Mouse (Mus musculus) E14TG2a.4 (cell line): ENCODE results near the gene Polr2g.

ENCODE experiments used
- CTCF ChIP-seq: conservative IDR thresholded peaks from 2 replicates; pipeline ENCODE4 v1.5.1; 2014; ENCODE audit warnings: low read length
- POU5F1 ChIP-seq: IDR thresholded peaks from 2 replicates; pipeline ENCODE4 v1.6.1; 2014; ENCODE audit warnings: low read length, borderline replicate concordance

DNA sequence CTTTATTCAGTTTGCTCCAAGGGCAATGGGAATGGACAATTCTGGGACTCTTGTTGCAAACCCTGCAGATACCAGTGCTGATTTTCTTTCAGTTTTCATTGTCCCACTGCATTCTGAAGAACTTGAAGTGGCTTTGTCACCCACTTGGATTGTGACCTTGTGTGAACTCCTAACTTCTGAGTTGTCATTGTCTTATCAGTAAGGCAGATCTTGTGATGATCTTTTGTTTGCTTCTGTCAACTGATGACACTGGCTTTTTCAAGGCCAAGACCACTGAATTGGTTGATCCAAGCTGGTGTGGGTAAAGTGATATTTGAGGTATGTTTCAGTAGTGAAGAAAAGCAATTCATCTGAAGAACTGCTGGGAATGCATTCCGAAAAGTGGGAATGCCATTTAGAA is 53.0 kb downstream of the Polr2g start:
- TF ChIP-seq CTCF (no peak), POU5F1 (no peak)
